Mouse (Mus musculus) left cerebral cortex, postnatal 36 days (tissue): ENCODE measurements around the gene BC003965. TPM values are rescaled to one million over a fixed set of nuclear protein-coding genes. Genes with fewer than 3 reads are reported as not detected.

Experiments used
- DNase-seq, 2 experiments: peaks; one replicate each; pipeline ENCODE4 v3.0.0; 2021 to 2022; ENCODE audit warnings: low spot score in 2 of 2, mixed read lengths in 1 of 2
- intact Hi-C: fragments of 180-260 bp; cut with DNase I; formaldehyde crosslinking; loops from one replicate; pipeline ENCODE4 v1.15.1; 2025
- total RNA-seq, 2 experiments: library from RNA; stranded (reverse); gene quantifications; 2 replicates each; pipeline ENCODE4 v1.2.3; 2021

The BC003965 gene
- 10 to 100 TPM; 20.3 to 20.6 TPM for total RNA-seq

DNA sequence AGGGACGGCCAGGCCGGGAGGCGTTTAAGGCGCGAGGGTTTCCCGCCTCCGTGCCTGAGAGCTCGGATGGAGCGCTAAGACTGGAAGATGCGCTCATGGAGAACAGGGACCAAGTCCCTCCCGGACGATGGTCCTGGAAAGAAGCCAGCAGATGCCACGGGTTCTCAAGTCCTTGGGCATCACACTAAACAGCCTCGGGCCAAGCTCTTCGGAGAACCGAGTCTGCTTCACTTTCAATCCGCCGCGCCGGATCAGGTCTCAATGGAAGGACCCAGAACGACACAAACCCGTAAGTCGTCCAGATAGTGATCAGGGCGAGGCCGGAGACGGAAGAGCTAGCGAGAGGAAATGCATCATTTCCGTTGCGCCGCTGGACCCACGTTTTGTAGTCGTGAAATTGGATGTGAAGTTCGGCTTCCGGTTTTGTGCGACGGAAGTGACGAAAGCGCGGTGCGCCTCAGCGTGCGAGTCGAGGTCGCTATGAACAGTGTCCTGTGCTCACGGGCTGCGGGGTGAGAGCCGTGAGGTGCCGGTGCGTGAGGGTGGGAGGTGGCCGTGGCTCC lies at the start of gene BC003965:
BC003965 (plus strand) TSS at position 426 of the 563 bp plus-strand sequence.
- intact Hi-C loops = loop anchor here (2.0 to 5.0 kb wide), 2 partner anchors 47 to 89 kb away; no protein-coding TSS in a partner anchor
- peak; percentile 98 to 99 for DNase-seq

DNA sequence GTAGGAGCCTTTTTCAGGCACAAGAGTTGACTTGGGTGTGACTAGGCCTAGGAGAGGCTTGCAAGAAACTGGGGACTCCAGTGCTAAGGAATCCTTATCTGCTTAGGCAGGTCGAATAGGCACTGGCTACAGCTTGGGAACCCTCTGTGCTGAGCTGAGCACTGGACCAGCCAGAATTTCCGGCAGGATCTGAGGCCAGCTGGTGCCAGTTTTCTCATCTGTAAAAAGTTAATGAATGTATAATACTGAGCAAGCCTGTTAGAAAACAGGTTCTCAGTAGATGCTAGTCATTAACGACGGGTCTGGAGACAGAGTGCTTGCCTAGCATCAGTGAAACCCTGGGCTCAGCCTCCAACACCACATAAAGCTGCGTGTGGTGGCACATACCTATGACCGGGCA lies 48.7 kb upstream of the BC003965 start:
- intact Hi-C loops = loop anchor here (5.0 kb wide), 1 partner anchor 47 kb away; the partner anchor contains the start of gene BC003965
- no peak for DNase-seq

DNA sequence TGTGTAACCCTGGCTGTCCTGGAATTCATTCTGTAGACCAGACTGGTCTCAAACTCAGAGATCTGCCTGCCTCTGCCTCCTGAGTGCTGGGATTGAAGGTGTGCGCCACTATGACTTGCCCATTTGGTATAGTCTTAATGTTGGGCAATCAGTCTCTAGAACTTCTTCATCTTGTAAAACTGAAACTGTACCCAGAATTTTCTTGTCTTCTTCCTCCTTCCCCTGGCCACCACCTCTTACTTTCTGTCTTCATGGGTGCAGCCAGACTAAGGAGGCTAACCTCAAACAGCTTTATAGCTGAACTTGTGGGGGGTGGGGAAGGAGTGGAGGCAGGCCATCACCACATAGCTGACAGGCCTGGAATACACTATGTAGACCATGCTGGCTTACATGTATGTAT lies 45.6 kb upstream of the BC003965 start:
- no peak for DNase-seq
- intact Hi-C loops = loop anchor here (5.0 kb wide), 1 partner anchor 43 kb away; the partner anchor contains the start of gene BC003965

DNA sequence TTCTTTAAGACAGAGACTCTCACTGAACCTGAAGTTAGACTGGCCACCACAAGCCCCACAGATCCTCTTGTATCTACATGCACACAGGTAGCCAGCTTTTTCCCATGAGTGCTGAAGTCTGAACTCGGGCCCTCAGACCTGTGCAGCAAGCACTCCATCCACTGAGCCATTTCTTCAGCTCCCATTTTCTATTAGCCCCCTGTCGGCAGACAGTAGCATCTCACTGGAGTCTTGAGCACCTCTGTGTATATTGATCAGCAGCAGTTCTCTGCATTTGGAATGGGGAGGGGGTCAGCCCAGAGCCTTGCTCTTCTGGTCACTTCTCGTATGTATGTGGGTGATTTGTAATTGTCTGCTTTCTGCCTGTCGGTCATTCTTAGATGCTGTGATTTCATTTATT lies 44.4 kb upstream of the BC003965 start:
- intact Hi-C loops = loop anchor here (5.0 kb wide), 1 partner anchor 42 kb away; the partner anchor contains the start of gene BC003965
- DNase-seq = no peak

GRCm38 (mm10) chr17:25162161-25162560 lies 22.2 kb upstream of the BC003965 start, which contains the start of gene Ccdc154:
Ccdc154 (plus strand) TSS chr17:25162461.
- intact Hi-C loops = no loop called here
- no peak for DNase-seq

- no peak for DNase-seq
- intact Hi-C loops = no loop called here
These were observed 21.0 kb upstream of the BC003965 start for GRCm38 (mm10) chr17:25163387-25163786.

DNA sequence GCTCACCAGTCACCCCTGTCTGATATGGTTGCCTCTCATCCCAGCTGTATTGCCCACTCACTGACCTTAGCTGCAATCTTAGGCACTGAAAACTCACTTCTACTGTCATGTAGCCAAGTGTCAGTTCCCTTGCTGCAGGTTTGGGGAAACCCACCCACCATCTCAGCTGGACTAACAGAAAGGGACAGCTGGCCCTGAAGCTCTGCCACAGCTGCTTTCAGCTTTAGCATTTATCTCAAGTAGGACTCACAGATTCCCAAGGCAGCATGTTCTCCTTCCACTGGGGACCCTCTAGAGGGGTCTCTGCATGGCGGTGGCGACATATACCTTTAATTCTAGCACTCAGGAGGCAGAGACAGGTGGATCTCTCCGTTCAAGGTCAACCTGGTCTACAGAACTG lies 19.6 kb upstream of the BC003965 start:
- DNase-seq = no peak
- intact Hi-C loops = no loop called here

DNA sequence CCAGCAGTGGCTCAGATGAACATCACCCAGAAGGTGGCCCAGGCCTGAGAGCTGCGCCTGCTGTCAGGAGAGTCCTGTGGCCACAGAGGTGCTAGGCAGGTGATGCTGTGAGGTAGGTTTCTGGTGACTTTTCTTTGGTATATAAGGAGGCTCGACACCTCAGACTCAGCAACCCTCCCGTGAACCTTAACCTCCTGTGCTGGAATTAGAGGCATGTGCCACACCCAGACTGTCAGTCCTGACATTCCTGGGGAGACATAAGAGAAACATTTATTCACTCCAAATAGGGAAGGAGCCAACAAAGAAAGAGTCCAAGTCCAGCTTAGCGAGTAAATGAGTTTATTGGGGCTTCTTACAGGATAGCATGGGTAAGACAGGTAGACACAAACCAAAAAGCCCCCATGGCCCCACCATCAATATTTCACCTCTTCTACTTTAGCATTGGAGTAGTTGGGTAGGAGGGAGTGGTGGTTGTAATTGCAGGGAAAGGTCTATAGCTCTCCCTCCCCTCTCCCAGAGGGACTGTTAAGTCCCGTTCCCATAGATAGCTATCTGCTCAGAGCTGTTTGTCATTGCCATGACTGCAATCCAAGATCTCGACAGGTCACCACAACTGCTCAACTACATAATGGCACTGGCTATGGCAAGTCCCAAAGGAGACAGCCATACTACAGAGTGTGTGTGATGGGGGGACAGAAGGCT lies 18.2 kb upstream of the BC003965 start:
- no peak for DNase-seq
- intact Hi-C loops = no loop called here

DNA sequence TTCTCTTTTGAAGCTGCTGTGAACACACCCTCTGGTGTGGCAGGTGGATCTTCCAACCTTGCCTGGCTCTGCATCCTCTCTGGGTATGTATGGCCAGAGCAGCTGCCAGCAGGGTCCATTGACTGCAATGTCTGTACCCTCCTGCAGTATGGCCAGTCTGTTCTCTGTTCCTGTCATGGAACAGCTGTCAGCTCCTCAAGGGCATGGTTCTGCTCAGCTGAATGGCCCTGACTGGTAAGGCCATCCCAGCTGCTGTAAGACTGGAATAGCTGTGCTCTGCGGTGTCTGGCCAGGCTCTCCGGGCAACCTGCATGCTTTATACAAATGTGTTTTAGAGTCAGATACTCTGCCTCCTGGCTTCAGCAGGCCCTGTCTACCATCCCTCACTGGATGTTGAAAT lies 14.6 kb upstream of the BC003965 start:
- DNase-seq = no peak
- intact Hi-C loops = no loop called here

GRCm38 (mm10) chr17:25172558-25172957 lies 11.8 kb upstream of the BC003965 start:
- DNase-seq = no peak
- intact Hi-C loops = no loop called here

- intact Hi-C loops = no loop called here
- DNase-seq = no peak
These were observed 8.9 kb upstream of the BC003965 start, which contains the start of gene Gm38655 for GRCm38 (mm10) chr17:25175411-25175810. Gm38655 (minus strand) TSS chr17:25175471.

GRCm38 (mm10) chr17:25183232-25183631 lies 1.1 kb upstream of the BC003965 start:
- intact Hi-C loops = loop anchor here (5.0 kb wide), 1 partner anchor 46 kb away; no protein-coding TSS in a partner anchor
- DNase-seq = no peak

DNA sequence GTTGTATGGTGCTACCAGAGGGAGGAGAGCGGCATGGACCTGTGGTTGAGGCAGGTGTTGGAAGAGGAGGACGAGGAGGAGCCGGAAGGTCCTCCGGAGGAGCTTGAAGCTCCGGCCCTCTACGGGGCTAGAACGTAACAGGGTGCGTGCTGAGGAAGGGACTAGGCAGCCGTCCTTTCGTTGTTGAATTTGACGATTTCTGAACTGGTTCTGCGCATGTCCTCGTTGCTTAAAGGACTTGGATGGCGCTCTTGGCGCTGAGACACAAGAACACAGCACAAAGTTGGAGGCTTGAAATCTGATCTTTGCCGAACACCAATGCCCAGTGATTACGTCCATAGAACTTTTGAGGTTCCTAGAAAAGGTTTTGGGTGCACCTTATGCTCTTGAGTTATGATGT lies 607 bp downstream of the BC003965 start:
- DNase-seq = no peak
- intact Hi-C loops = loop anchor here (2.0 to 5.0 kb wide), 2 partner anchors 48 to 88 kb away; no protein-coding TSS in a partner anchor

- intact Hi-C loops = no loop called here
- DNase-seq = no peak
These were observed 3.4 kb downstream of the BC003965 start for GRCm38 (mm10) chr17:25187784-25188149.

DNA sequence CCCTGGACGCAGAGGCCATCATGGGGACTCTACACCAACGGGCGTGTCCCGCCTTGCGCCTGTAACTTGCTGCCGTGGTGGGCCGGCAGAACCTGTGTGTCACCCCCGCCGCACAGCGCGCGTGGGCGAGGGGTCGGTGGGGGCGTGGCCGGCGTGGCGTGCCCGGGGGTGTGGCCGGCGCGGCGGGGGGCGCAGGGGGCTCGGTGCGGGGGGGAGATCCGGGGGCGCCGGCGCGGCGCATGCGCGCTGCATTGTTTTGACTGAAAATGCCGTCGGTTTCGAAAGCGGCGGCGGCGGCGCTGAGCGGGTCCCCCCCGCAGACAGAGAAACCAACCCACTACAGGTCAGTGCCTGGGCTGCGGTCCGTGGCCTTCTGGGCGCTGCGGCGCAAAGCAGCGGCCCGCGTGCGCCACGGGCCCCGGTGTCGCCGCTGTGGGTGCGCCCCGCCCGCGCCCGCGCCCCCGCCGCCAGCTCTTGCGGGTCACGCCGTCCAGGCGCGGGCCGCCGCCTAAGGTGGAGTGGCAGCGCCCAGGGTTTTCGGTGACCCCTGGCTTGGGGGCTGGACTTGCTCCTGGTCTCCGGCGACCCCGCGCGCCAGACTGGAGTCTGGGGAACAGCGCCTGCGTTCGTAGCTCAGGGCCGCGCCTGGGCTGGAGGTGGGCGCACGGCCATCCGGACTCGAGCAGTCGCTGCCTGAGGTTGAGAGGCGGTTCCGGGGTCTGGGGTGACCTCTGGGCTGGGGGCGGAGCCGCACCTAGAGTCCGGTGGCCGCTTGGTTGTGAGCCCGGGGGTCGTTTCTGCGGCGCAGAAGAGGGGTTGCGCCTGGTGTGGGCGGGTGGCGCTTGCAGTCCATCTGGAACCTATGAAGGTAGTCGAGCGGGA lies 4.0 kb downstream of the BC003965 start, which contains the start of gene Unkl:
Unkl (plus strand) TSS at position 248 of the 882 bp plus-strand sequence.
- DNase-seq = peak; percentile 72 to 79
- intact Hi-C loops = no loop called here

GRCm38 (mm10) chr17:25189091-25189490 lies 4.7 kb downstream of the BC003965 start:
- DNase-seq = peak in 1 of 2 experiments; percentile 10
- intact Hi-C loops = no loop called here

DNA sequence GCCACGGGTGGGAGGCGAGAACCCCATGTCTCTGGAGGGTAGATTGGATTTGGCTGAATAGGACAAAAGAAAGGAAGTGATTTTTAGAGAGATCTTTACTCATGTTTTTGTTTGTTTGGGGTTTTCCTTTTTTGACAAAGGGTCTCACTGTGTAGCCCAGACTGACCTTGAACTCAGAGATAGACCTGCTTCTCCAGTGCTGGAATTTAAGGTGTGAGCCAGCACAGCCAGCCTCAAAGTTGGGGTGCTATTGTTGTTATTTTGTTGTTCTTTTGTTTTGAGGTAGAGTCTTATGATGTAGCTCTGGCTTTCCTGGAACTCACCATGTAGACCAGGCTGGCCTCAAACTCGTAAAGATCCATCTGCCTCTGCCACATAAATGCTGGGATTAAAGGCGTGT lies 18.0 kb downstream of the BC003965 start:
- no peak for DNase-seq
- intact Hi-C loops = no loop called here

GRCm38 (mm10) chr17:25210006-25210405 lies 25.7 kb downstream of the BC003965 start:
- no peak for DNase-seq
- intact Hi-C loops = no loop called here

- DNase-seq = no peak
- intact Hi-C loops = no loop called here
These were observed 26.5 kb downstream of the BC003965 start for GRCm38 (mm10) chr17:25210680-25211466.
